Comparison of ENCODE assay signal across 12 mouse cellular contexts in the genomic region with DNA sequence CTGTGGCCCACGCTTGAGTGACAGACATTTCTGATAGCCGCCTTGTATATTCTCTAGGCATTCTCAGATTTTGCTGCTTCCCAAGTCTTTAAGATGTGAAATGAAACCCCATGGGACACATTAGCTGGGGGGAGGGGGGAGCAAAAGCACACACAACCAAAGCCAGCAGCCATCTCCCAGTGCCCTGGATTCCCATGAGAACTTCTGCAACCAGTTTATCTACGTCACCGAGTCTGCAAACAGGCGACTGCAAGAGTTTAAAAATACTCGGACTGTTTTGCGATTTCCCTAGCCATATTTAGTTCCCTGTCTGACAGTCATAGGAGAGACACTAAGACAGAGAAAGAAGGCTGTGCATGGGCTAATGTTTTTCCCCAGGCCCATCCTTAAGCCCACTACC. TPM values are rescaled to one million over a fixed set of nuclear protein-coding genes. Genes with fewer than 3 reads are reported as not detected.
DNase-seq lines count a peak whose midpoint lies in the region; ATAC-seq and TF ChIP-seq lines count a peak whose summit lies in the region.
"Had no signal": no experiment of that assay in that cellular context is flagged by ENCODE, and none has a peak within 500 bp of the region (broad histone marks: within the 10 kb centered on the region; RNA-seq: fewer than 3 reads in every experiment).

No protein-coding gene starts in this region.

- no peaks in the 10 kb centered on the region for H3K9me3 ChIP-seq in embryonic facial prominence, embryonic 13.5 days
- H3K9me3 ChIP-seq in embryonic facial prominence, embryonic 10.5 days, result no peaks in the 10 kb centered on the region
- no peaks in the 10 kb centered on the region for H3K9me3 ChIP-seq in lung, postnatal 0 days (ENCODE audit: low read length)
- no peaks in the 10 kb centered on the region for H3K9me3 ChIP-seq in heart, postnatal 0 days (replicated peaks; ENCODE audit: control insufficient read depth, low read length)
- H3K9me3 ChIP-seq: limb, embryonic 15.5 days had no signal

- H3K27ac ChIP-seq in embryonic facial prominence, embryonic 13.5 days, result peak overlapping the region; percentile 19; the same call in 1 of the 2 replicates
- H3K27ac ChIP-seq in embryonic facial prominence, embryonic 10.5 days (replicated peaks), result no peak overlapping the region; the same call in 1 of the 2 replicates
- no peak overlapping the region for H3K27ac ChIP-seq in lung, postnatal 0 days (ENCODE audit: low read length)
- H3K27ac ChIP-seq in heart, postnatal 0 days (ENCODE audit: low read depth), result peak overlapping the region; percentile 87
- H3K27ac ChIP-seq: limb, embryonic 15.5 days had no signal

- TF ChIP-seq CTCF in lung, postnatal 0 days (IDR thresholded peaks at IDR 0.05), result no peak
- no peak for TF ChIP-seq CTCF in lung, adult 2 months (IDR thresholded peaks at IDR 0.05; ENCODE audit: insufficient read depth, low read length)
- TF ChIP-seq CTCF in heart, postnatal 0 days (IDR thresholded peaks at IDR 0.05; ENCODE audit: low read depth), result no peak

- 47% methylated on average over 7 of the region's 7 CpGs for WGBS in embryonic facial prominence, embryonic 13.5 days
- WGBS in embryonic facial prominence, embryonic 10.5 days, result 65% methylated on average over 7 of the region's 7 CpGs
- 63% methylated on average over 7 of the region's 7 CpGs for WGBS in lung, postnatal 0 days
- 55% methylated on average over 7 of the region's 7 CpGs for WGBS in lung, adult 2 months
- WGBS in heart, postnatal 0 days, result 25% methylated on average over 7 of the region's 7 CpGs

- H3K4me1 ChIP-seq in embryonic facial prominence, embryonic 13.5 days, result peaks cover 9% of the 10 kb centered on the region; the same call in 1 of the 2 replicates
- H3K4me1 ChIP-seq in embryonic facial prominence, embryonic 10.5 days, result peaks cover 9% of the 10 kb centered on the region
- H3K4me1 ChIP-seq in lung, postnatal 0 days (ENCODE audit: insufficient read depth, low read depth, low read length), result no peaks in the 10 kb centered on the region
- no peaks in the 10 kb centered on the region for H3K4me1 ChIP-seq in lung, adult 2 months (ENCODE audit: control insufficient read depth, insufficient read depth, low read length)
- peaks cover 19% of the 10 kb centered on the region for H3K4me1 ChIP-seq in heart, postnatal 0 days (ENCODE audit: control insufficient read depth, insufficient read depth)
- H3K4me1 ChIP-seq: limb, embryonic 15.5 days had no signal

- no peaks in the 10 kb centered on the region for H3K27me3 ChIP-seq in embryonic facial prominence, embryonic 13.5 days
- no peaks in the 10 kb centered on the region for H3K27me3 ChIP-seq in embryonic facial prominence, embryonic 10.5 days (replicated peaks; ENCODE audit: low read depth, poor library complexity, severe bottlenecking)
- H3K27me3 ChIP-seq in lung, postnatal 0 days (replicated peaks; ENCODE audit: insufficient read depth, low read length), result no peaks in the 10 kb centered on the region
- no peaks in the 10 kb centered on the region for H3K27me3 ChIP-seq in heart, postnatal 0 days (ENCODE audit: control insufficient read depth, insufficient read depth, low read length)
- H3K27me3 ChIP-seq: limb, embryonic 15.5 days had no signal

- H3K9ac ChIP-seq in embryonic facial prominence, embryonic 13.5 days, result no peak overlapping the region
- no peak overlapping the region for H3K9ac ChIP-seq in lung, postnatal 0 days (replicated peaks; ENCODE audit: low read depth)
- H3K9ac ChIP-seq in heart, postnatal 0 days (replicated peaks; ENCODE audit: low read depth, low read length), result no peak overlapping the region
- H3K9ac ChIP-seq: limb, embryonic 15.5 days had no signal

- TF ChIP-seq EP300 in lung, postnatal 0 days (IDR thresholded peaks at IDR 0.05), result no peak
- no peak for TF ChIP-seq EP300 in heart, postnatal 0 days (IDR thresholded peaks at IDR 0.05; ENCODE audit: low read depth)

- no peak for DNase-seq in embryonic facial prominence, embryonic 10.5 days (ENCODE audit: low spot score)
- DNase-seq in lung, postnatal 0 days (ENCODE audit: low spot score), result no peak
- no peak for DNase-seq in lung, adult 2 months
- DNase-seq in heart, postnatal 0 days (ENCODE audit: low spot score), result peak; percentile 58
- peak; percentile 31 to 42 for DNase-seq in right cerebral cortex, postnatal 10 days (ENCODE audit: low spot score in 2 of 2)
- no peak for DNase-seq in layer of hippocampus, adult 18-20 months (ENCODE audit: low spot score in 2 of 2)
- DNase-seq in ovary, adult 18-20 months (ENCODE audit: low spot score), result no peak
- DNase-seq: B cell, adult 2 months had no signal

- no peak for TF ChIP-seq POLR2A in lung, adult 2 months (IDR thresholded peaks at IDR 0.05; ENCODE audit: borderline replicate concordance, extremely low read depth, low read depth, low read length)

- H3K4me3 ChIP-seq in embryonic facial prominence, embryonic 13.5 days, result no peak overlapping the region
- H3K4me3 ChIP-seq in embryonic facial prominence, embryonic 10.5 days, result no peak overlapping the region
- no peak overlapping the region for H3K4me3 ChIP-seq in lung, postnatal 0 days (ENCODE audit: low read depth, low read length)
- H3K4me3 ChIP-seq in lung, adult 2 months (replicated peaks; ENCODE audit: extremely low read depth, low read depth, low read length), result no peak overlapping the region
- no peak overlapping the region for H3K4me3 ChIP-seq in heart, postnatal 0 days (ENCODE audit: low read depth, low read length)
- H3K4me3 ChIP-seq: limb, embryonic 15.5 days had no signal

- no peaks in the 10 kb centered on the region for H3K36me3 ChIP-seq in embryonic facial prominence, embryonic 13.5 days
- H3K36me3 ChIP-seq in embryonic facial prominence, embryonic 10.5 days (replicated peaks), result no peaks in the 10 kb centered on the region
- H3K36me3 ChIP-seq in lung, postnatal 0 days (ENCODE audit: insufficient read depth, low read length), result no peaks in the 10 kb centered on the region
- H3K36me3 ChIP-seq in heart, postnatal 0 days (replicated peaks; ENCODE audit: control insufficient read depth, insufficient read depth, low read length), result no peaks in the 10 kb centered on the region
- H3K36me3 ChIP-seq: limb, embryonic 15.5 days had no signal

- ATAC-seq in embryonic facial prominence, embryonic 13.5 days (ENCODE audit: insufficient number of reproducible peaks, insufficient read depth, low FRiP score, low TSS enrichment, low read depth), result no peak
- peak; percentile 40; the same call in 1 of the 2 replicates for ATAC-seq in lung, postnatal 0 days
- ATAC-seq in heart, postnatal 0 days (ENCODE audit: insufficient read depth, low read depth), result peak; percentile 75
- ATAC-seq: intestine, postnatal 0 days had no signal

- H3K4me2 ChIP-seq in embryonic facial prominence, embryonic 13.5 days, result no peak overlapping the region
- no peak overlapping the region for H3K4me2 ChIP-seq in lung, postnatal 0 days (replicated peaks; ENCODE audit: low read depth, low read length)
- H3K4me2 ChIP-seq in heart, postnatal 0 days (ENCODE audit: low read depth, low read length), result no peak overlapping the region
- H3K4me2 ChIP-seq: limb, embryonic 15.5 days; midbrain, embryonic 11.5 days had no signal

RNA-seq across cellular contexts. Expression of gene Hddc2, which starts 52.3 kb away (rescaled TPM):
- 85.5 and 102 TPM in 2 replicates for polyA plus RNA-seq in embryonic facial prominence, embryonic 13.5 days (2015; fragmentation: Nextera tagmentation; extraction: Ambion mirVana)
- 94.9 and 97.4 TPM in 2 replicates for polyA plus RNA-seq in embryonic facial prominence, embryonic 10.5 days (2016; fragmentation: Nextera tagmentation; extraction: Ambion mirVana)
- 25.7 and 36.0 TPM in 2 replicates for polyA plus RNA-seq in lung, postnatal 0 days (2015; fragmentation: Nextera tagmentation; extraction: Ambion mirVana)
- 3.9 and 7.4 TPM in 2 replicates for polyA plus RNA-seq in lung, adult 2 months (2012; rRNA removed)
- 20.8 and 46.8 TPM in 2 replicates for total RNA-seq in heart, postnatal 0 days (2014; rRNA removed; ENCODE audit: low replicate concordance)
- polyA plus RNA-seq in heart, postnatal 0 days (2015; fragmentation: Nextera tagmentation; extraction: Ambion mirVana), result 51.8 and 56.9 TPM in 2 replicates
- 10 to 100 TPM; 16.6 to 23.4 TPM for total RNA-seq in layer of hippocampus, adult 18-20 months (2021)

Comparison
In these comparisons a context has a peak if more than half of its experiments do, and no peak if none do; other contexts are left out.
1. H3K27ac ChIP-seq: peak in embryonic facial prominence, embryonic 13.5 days (single experiment) and heart, postnatal 0 days (single experiment); none in embryonic facial prominence, embryonic 10.5 days (single experiment) and lung, postnatal 0 days (single experiment).
2. DNase-seq: peak in heart, postnatal 0 days (single experiment) and right cerebral cortex, postnatal 10 days (2 of 2); none in embryonic facial prominence, embryonic 10.5 days (single experiment), lung, postnatal 0 days (single experiment), lung, adult 2 months (single experiment), layer of hippocampus, adult 18-20 months (0 of 2) and ovary, adult 18-20 months (single experiment).